Mouse (Mus musculus) heart, embryonic 10.5 days (tissue): Measurements from ENCODE around the gene Gskip. TPM values are rescaled to one million over a fixed set of nuclear protein-coding genes. Genes with fewer than 3 reads are reported as not detected.

Experiments used
- DNase-seq: peaks from one replicate; pipeline ENCODE4 v3.0.0-alpha.2; 2017; ENCODE audit warnings: low spot score
- H3K27ac ChIP-seq: fragments of 300-500 bp; sonication (generic); 2 replicates; pipeline ENCODE4 v1.5.1; 2016; ENCODE audit warnings: mild to moderate bottlenecking
- H3K27me3 ChIP-seq: fragments of 300-500 bp; sonication (generic); 2 replicates; pipeline ENCODE4 v1.6.1; 2016; ENCODE audit warnings: mild to moderate bottlenecking; ENCODE audit not compliant: poor library complexity, insufficient read depth, severe bottlenecking
- H3K36me3 ChIP-seq: fragments of 300-500 bp; sonication (generic); 2 replicates; pipeline ENCODE4 v1.6.1; 2016; ENCODE audit warnings: mild to moderate bottlenecking, moderate library complexity
- H3K4me1 ChIP-seq: fragments of 300-500 bp; sonication (generic); 2 replicates; pipeline ENCODE4 v1.6.1; 2016; ENCODE audit warnings: mild to moderate bottlenecking
- H3K4me3 ChIP-seq: fragments of 300-500 bp; sonication (generic); 2 replicates; pipeline ENCODE4 v1.5.1; 2016; ENCODE audit warnings: mild to moderate bottlenecking, moderate library complexity
- H3K9me3 ChIP-seq: fragments of 300-500 bp; sonication (generic); 2 replicates; pipeline ENCODE4 v1.6.1; 2016; ENCODE audit warnings: mild to moderate bottlenecking, moderate library complexity
- WGBS: fragments of 180-500 bp; shearing (Covaris S2); methylation state at CpG from one replicate; pipeline ENCODE4 v1.1.7; 2016; 5-methylcytosine and 5-hydroxymethylcytosine counted together
- polyA plus RNA-seq: library from polyadenylated mRNA; unstranded; fragments of >200 nt; fragmentation: Nextera tagmentation; extraction: Ambion mirVana; gene quantifications from 2 replicates; pipeline ENCODE4 v1.2.1, GENCODE M21; 2016

Gskip gene
- polyA plus RNA-seq, 1 experiment from 2014 or later, result 33.0 TPM

DNA sequence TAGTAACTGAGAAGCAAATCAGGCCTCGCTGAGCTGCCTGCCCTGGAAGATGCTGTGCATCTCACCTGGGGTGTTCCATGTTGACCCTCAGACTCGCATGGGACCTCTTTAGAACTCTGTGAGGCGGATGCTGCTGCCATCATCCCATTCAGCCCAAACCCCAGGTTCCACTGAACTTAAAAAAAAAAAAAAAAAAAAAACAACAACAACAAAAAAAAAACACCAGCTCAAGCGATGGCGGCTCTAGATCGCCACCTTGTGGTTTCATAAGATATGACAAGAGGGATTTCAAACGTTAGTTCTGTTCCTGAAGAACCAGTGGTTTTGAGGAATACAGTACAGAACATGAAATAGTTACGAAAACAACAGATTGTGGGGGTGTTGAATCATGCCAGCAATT is 43.3 kb downstream of the Gskip start:
- Histone ChIP-seq H3K4me3 (no peak overlapping the region), H3K36me3 (no peaks in the 10 kb centered on the region), H3K9me3 (no peaks in the 10 kb centered on the region), H3K27me3 (no peaks in the 10 kb centered on the region), H3K27ac (no peak overlapping the region), H3K4me1 (no peaks in the 10 kb centered on the region)
- WGBS, result 26% methylated on average over 8 of the region's 8 CpGs
- no peak for DNase-seq

GRCm38 (mm10) chr12:105730851-105731460 is 46.3 kb downstream of the Gskip start:
- no peaks in the 10 kb centered on the region for H3K9me3 ChIP-seq
- no peaks in the 10 kb centered on the region for H3K36me3 ChIP-seq
- DNase-seq, result no peak
- H3K27ac ChIP-seq, result no peak overlapping the region
- no peaks in the 10 kb centered on the region for H3K27me3 ChIP-seq
- no peak overlapping the region for H3K4me3 ChIP-seq
- no peaks in the 10 kb centered on the region for H3K4me1 ChIP-seq
- WGBS, result 83% methylated on average over 6 of the region's 6 CpGs

- Histone ChIP-seq H3K36me3 (no peaks in the 10 kb centered on the region), H3K4me1 (peaks cover 4% of the 10 kb centered on the region), H3K27me3 (no peaks in the 10 kb centered on the region), H3K9me3 (no peaks in the 10 kb centered on the region), H3K27ac (no peak overlapping the region), H3K4me3 (no peak overlapping the region)
- WGBS, result 79% methylated on average over 9 of the region's 9 CpGs
- DNase-seq, result no peak
Observed at GRCm38 (mm10) chr12:105733370-105734159, 48.9 kb downstream of the Gskip start.

- H3K27ac ChIP-seq, result no peak overlapping the region
- H3K9me3 ChIP-seq, result no peaks in the 10 kb centered on the region
- DNase-seq, result no peak
- H3K27me3 ChIP-seq, result no peaks in the 10 kb centered on the region
- H3K36me3 ChIP-seq, result no peaks in the 10 kb centered on the region
- H3K4me1 ChIP-seq, result peaks cover 7% of the 10 kb centered on the region
- 76% methylated on average over 7 of the region's 7 CpGs for WGBS
- no peak overlapping the region for H3K4me3 ChIP-seq
Observed at GRCm38 (mm10) chr12:105735226-105735888, 50.7 kb downstream of the Gskip start.

DNA sequence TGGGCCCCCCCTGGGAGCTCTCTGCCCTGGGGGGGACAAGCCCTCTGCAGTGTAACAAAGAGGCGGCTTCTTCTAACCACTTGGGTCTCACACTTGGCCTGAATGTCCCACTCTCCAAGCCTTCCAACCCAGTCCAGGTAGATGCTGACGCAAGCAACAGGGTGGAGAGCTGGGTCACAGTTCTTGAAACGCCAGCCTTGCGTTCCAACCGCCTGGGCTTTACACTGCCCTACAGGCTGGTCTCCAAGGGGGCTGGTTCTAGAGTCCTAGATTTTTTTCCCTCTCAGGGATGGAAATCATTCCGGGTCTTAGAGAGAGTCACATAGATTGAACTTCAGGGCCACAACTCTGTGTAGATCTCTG is 51.2 kb downstream of the Gskip start:
- Histone ChIP-seq H3K4me1 (peaks cover 7% of the 10 kb centered on the region), H3K4me3 (no peak overlapping the region), H3K9me3 (no peaks in the 10 kb centered on the region), H3K27me3 (no peaks in the 10 kb centered on the region), H3K36me3 (no peaks in the 10 kb centered on the region), H3K27ac (no peak overlapping the region)
- WGBS, result 78% methylated on average over 6 of the region's 6 CpGs
- DNase-seq, result no peak

GRCm38 (mm10) chr12:105738316-105739096 is 53.9 kb downstream of the Gskip start:
- Histone ChIP-seq H3K27me3 (no peaks in the 10 kb centered on the region), H3K4me3 (no peak overlapping the region), H3K36me3 (no peaks in the 10 kb centered on the region), H3K4me1 (peaks cover 19% of the 10 kb centered on the region), H3K27ac (peak overlapping the region; percentile 22; the same call in 1 of the 2 replicates), H3K9me3 (no peaks in the 10 kb centered on the region)
- peak; percentile 88 for DNase-seq
- 59% methylated on average over 15 of the region's 15 CpGs for WGBS

- no peaks in the 10 kb centered on the region for H3K9me3 ChIP-seq
- WGBS, result 88% methylated on average over 8 of the region's 8 CpGs
- H3K27me3 ChIP-seq, result no peaks in the 10 kb centered on the region
- H3K4me3 ChIP-seq, result no peak overlapping the region
- no peaks in the 10 kb centered on the region for H3K36me3 ChIP-seq
- H3K27ac ChIP-seq, result no peak overlapping the region
- peaks cover 19% of the 10 kb centered on the region for H3K4me1 ChIP-seq
- no peak for DNase-seq
Observed at GRCm38 (mm10) chr12:105739656-105740055, 55.0 kb downstream of the Gskip start.

GRCm38 (mm10) chr12:105748114-105748513 is 63.5 kb downstream of the Gskip start:
- no peaks in the 10 kb centered on the region for H3K27me3 ChIP-seq
- H3K27ac ChIP-seq, result peak overlapping the region; percentile 62; the same call in 1 of the 2 replicates
- 84% methylated on average over 5 of the region's 5 CpGs for WGBS
- no peak overlapping the region for H3K4me3 ChIP-seq
- no peaks in the 10 kb centered on the region for H3K36me3 ChIP-seq
- H3K4me1 ChIP-seq, result peaks cover 6% of the 10 kb centered on the region
- no peaks in the 10 kb centered on the region for H3K9me3 ChIP-seq
- DNase-seq, result no peak

Other genes with a start within 250 kb of the Gskip start
- gene D430019H16Rik, start 231.0 kb upstream of the Gskip start, polyA plus RNA-seq, result 0.36 and 1.1 TPM in 2 replicates
- 1.4 and 2.4 TPM in 2 replicates for gene Bdkrb2, start 121.6 kb upstream of the Gskip start, polyA plus RNA-seq
- 0.22 TPM in 1 of 2 replicates, not detected in the other for gene Bdkrb1, start 81.7 kb upstream of the Gskip start, polyA plus RNA-seq
- gene Atg2b, start 382 bp downstream of the Gskip start, polyA plus RNA-seq, result 10.2 and 13.0 TPM in 2 replicates
- 0.64 and 0.92 TPM in 2 replicates for gene Ak7, start 21.1 kb downstream of the Gskip start, polyA plus RNA-seq
- gene Papola, start 99.9 kb downstream of the Gskip start, polyA plus RNA-seq, result 205 and 222 TPM in 2 replicates